Mouse (Mus musculus): ENCODE results near the gene Hipk2.
A peak's percentile ranks its signal among the peaks of the same experiment; 100 is the strongest.

The Hipk2 gene

DNA sequence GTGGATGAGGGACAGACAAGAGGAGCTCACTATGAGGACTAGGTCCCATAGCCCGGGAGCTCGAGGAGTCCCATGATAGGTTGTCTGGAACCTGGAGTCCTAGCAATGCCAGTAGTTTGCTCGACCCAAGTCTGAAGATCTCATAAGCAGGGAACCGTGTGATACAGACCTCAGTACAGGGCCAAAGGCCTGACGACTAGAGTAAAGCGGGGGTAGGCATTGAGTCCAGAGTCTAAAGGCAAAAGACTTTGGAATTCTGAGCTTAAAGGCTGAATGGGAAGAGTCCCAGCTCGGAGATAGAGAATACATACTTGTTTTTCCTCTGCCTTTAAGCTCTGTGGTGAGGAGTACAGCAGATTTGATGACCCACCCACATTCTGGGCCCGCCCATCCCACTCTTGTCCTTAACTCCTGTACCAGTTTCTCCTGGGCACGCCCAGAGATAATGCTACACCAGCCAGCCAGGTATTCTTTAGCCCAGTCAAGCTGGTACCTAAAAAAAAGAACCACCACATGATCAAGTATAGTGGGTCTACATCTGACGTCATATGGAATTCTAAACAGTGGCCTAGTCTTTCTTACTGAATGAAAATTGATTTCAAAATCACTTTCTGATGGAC, 27.0 kb upstream of the Hipk2 start:
- DNase-seq (ENCODE audit: low read depth, low spot score), result no peak

GRCm38 (mm10) chr6:38901636-38902035, 25.7 kb upstream of the Hipk2 start:
- no peak for DNase-seq (ENCODE audit: low read depth, low spot score)

GRCm38 (mm10) chr6:38901152-38901551, 25.2 kb upstream of the Hipk2 start:
- no peak for DNase-seq (ENCODE audit: low read depth, low spot score)

DNA sequence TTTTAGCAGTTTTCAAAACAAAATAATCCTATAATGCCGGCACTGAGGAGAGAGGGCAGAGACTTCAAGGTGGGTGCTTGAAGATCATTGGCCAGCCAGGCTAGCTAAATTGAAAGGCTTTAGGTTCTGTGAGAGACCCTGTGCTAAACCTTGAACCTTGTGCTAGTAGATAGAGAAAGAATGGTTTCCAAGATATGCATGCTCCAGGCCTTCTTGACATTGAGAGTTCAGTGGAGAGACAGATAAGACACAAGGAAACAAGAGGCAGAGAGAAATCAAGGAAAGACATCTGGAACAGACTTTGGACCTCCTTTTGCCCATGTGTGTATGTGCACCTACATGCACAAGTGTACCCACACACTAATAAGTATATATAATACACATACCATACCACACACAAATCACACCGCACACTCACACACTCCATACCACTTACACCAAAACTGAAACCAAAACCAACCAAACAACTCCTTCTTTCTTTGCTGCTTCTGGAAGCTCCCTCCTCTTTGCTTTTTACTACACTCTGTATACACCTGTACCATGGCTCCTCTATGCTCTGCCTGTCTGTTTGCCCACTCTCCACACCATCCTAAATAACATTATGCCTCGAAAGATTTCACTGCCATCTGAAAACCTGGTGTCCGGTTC, 24.6 kb upstream of the Hipk2 start:
- DNase-seq (ENCODE audit: low read depth, low spot score), result no peak

DNA sequence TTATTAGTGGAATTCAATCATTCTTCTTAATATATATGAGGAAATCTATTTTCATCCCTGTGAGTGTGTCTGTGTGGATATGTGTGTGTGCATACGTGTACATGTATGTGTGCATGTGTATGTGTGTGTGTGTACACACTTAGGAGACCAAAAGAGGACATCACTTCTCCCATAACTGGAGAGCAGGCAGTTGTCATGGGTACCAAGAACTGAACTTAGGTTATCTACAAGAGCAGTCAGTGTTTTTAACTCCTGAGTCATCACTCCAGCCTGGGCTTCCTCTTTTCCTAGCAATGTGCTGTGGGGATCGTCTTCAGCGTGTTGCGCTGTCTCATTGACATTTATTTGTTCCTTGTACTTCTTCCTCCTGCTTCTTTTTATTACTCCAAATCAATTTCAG, 24.1 kb upstream of the Hipk2 start:
- no peak for DNase-seq (ENCODE audit: low read depth, low spot score)

DNA sequence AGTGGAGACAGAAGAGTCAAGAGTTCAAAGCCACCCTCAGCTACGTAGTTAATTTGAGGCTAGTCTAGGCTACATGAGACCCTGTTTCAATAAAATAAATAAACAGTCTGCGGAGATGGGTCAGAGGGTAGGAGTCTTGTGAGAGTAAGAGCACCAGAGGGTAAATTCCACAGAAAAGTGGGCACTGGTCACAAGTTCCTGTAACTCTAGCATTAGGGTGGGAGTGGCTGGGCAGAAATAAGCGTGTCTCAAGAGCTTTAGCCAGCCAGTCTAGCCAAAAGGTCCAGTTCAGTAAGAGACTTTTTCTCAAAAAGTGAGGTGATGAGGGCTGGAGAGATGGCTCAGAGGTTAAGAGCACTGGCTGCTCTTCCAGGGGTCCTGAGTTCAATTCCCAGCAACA, 17.6 kb upstream of the Hipk2 start:
- no peak for DNase-seq (ENCODE audit: low read depth, low spot score)

- no peak for DNase-seq (ENCODE audit: low read depth, low spot score)
These were observed 16.1 kb upstream of the Hipk2 start for GRCm38 (mm10) chr6:38892017-38892416.

- DNase-seq (ENCODE audit: low read depth, low spot score), result no peak
These were observed 13.2 kb upstream of the Hipk2 start for GRCm38 (mm10) chr6:38889156-38889555.

DNA sequence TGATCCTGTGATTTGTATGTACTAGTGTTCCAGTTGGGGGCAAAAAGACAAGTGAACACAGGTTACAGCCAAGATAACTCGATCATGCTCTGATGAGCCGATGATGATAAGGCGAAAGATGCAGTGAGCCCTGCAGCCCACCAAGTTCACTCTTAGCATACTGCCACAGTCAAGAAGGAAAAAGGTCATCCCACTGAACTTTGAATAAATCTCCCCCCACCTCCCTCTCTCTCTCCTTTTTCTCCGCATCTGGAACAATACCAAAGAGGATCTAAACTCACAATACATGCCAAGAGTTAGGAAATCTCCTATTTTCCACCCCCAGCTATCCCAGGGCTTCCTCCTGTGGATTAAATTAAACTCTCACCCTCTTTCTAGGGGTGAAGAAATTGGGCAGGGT, 11.5 kb upstream of the Hipk2 start:
- DNase-seq (ENCODE audit: low read depth, low spot score), result no peak

- DNase-seq (ENCODE audit: low read depth, low spot score), result no peak
These were observed 9.2 kb upstream of the Hipk2 start for GRCm38 (mm10) chr6:38885132-38885531.

GRCm38 (mm10) chr6:38884482-38884881, 8.5 kb upstream of the Hipk2 start:
- DNase-seq (ENCODE audit: low read depth, low spot score), result no peak

- DNase-seq (ENCODE audit: low read depth, low spot score), result no peak
These were observed 6.8 kb upstream of the Hipk2 start for GRCm38 (mm10) chr6:38882728-38883171.

DNA sequence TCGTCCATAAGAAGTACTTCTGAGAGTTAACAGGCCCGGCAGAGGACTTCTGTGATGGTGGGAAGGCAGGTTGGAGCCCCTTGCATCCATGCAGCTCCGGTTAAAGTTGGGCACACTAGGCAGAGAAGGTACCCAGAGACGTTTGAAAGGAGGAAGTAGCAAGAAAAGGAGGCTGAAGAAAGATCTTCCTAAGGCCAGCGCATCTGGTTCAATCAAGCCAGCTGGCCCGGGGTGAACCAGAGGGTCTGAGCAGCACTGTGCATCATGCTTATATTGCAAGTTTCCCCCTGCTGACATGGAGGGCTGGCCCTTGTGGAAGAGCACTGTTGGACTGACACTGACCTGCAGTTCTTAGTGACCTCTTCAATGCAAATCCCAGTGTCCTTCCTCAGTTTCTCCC, 6.0 kb upstream of the Hipk2 start:
- no peak for DNase-seq (ENCODE audit: low read depth, low spot score)

DNA sequence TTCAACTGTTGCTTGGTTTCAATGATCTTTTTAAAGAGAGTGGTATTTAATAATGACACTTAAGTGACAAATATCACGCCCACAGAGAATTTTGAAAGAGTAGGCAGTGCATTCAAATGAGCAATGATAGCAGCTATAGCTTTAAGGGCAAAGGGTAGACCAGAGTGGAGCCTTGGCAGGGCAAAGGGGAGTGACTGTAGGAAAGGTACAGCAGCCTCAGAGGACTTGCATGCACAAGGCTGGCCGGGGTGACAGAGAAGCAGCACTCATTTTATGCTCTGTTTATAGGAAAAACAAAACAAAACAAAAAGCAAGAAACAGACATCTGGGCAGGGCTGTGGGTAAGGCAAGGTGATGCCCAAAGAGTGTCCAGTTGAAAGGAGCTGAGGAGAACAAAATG, 5.5 kb upstream of the Hipk2 start:
- DNase-seq (ENCODE audit: low read depth, low spot score), result no peak

GRCm38 (mm10) chr6:38877674-38878073, 1.7 kb upstream of the Hipk2 start:
- no peak for DNase-seq (ENCODE audit: low read depth, low spot score)

DNA sequence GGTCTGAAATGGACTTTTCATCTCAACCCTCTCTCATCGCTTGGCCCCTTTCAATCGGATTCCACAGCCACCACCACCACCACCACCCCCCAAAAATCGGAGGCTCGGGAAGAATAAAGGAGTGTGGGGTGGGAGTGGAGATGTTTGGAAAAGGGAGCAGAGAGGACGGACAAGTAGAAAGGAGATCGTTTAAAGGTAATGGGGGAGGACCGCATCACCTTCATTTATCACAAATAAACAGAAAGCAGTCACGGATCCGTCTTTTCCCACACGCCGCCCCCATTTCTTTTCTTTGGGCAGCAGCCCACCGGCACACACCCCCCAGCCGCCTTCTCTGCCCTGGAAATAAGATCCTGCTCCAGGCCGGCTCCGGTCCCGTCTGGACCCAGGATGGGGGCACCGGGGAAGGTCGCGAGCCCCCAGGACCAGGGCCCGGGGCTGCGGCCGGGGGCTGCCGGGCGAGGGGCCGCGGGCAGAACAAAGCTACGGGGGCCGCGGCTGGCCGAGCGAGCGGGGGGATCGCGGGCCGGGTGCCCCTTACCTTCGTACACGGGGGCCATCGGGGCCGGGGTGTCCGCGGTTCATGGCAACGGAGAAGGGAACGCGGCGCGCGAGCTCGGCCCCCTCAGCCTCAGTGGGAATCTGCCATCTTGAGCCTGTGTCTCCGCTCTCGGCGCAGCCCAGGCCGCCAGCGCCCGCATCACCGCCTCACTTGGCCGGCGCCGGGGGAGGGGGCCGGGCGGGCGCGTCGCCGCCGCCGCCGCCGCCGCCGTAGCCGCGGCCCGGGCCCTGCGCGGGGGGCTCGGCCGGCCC, 501 bp downstream of the Hipk2 start, which contains the start of gene Tbxas1:
TSS of gene Tbxas1 (plus strand) at position 147 of the 813 bp plus-strand sequence.
- no peak for DNase-seq (ENCODE audit: low read depth, low spot score)

DNA sequence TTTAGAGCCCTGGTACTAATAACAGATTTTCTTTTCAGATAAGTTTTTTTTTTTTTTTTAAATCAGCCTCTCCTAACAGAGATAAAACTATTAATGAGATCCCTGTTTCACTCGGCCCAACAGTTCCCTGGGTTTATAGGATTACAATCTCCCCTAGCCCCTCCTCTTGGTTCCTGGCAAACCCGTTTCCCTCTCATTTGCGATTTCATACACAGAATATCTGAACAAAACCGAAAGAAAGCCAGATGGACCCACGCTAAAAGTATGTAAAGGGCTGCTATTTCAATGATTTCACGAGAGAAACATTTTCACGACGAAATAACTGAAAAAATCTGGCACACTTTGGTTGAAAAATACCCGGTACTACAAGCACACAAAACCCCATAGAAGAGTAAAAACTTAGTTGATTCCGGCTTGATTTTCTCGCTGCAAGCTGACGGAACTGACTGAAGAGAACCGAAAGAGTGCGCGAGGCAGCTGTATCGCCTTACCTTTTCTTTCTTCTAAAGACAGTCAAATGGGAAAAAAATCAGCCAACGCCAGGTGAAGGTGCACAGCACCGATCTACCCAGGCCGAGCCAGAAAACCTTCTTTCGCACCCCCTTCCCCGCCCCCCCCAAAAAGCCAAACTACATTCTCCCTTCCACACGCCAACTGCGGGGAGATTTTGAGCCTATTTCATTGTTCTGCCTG, 1.3 kb downstream of the Hipk2 start:
- DNase-seq (ENCODE audit: low read depth, low spot score), result no peak

- DNase-seq (ENCODE audit: low read depth, low spot score), result peak; percentile 55
These were observed 1.9 kb downstream of the Hipk2 start for GRCm38 (mm10) chr6:38874035-38874434.

GRCm38 (mm10) chr6:38873316-38873715, 2.6 kb downstream of the Hipk2 start:
- no peak for DNase-seq (ENCODE audit: low read depth, low spot score)

DNA sequence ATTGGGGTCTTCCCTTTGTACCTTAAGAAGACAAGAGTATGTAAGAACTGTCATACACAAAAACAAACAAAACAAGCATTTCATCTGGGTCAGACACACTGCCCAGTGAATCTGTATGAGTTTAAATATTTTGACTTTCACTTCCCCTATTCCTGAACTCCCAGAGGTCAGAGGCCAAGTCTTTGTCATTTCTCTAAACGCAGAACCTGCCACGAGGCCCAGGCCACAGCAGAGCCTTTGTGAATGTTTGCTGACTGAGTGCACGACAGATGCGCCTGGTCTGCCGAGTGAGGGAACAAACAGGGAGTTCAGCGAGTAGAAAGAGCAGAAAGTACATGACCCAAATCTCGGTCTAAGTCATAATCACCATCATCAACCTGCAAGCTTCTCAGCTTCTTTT, 4.9 kb downstream of the Hipk2 start:
- no peak for DNase-seq (ENCODE audit: low read depth, low spot score)

DNA sequence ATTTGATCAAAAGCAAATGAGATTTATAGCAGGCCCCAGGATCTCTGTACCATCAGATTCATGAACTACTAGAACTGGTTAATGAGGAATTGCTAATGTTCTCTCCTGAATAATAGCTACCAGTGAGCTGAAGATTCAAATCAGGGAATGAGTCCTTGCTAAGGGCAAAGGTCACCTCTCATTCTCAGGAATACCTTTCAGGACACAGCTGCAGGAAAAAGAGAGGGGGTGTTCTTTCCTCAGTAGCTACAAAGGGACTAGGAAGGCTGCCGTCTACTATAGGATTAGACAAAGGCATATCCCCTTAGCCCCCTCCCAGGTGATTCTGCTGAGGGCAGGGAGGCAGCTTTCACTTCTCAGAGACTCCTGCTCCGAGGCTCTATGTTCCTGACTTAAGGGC, 5.9 kb downstream of the Hipk2 start:
- DNase-seq (ENCODE audit: low read depth, low spot score), result no peak

- no peak for DNase-seq (ENCODE audit: low read depth, low spot score)
These were observed 7.0 kb downstream of the Hipk2 start for GRCm38 (mm10) chr6:38868974-38869373.

All from brain, embryonic 18.5 days (tissue).